Mouse (Mus musculus) NIH3T3 (cell line): ENCODE results near the gene Fnip1.

Experiments used
- DNase-seq: peaks from one replicate; pipeline ENCODE4 v3.0.0-alpha.2; 2012; ENCODE audit warnings: low read depth

Fnip1 gene

DNA sequence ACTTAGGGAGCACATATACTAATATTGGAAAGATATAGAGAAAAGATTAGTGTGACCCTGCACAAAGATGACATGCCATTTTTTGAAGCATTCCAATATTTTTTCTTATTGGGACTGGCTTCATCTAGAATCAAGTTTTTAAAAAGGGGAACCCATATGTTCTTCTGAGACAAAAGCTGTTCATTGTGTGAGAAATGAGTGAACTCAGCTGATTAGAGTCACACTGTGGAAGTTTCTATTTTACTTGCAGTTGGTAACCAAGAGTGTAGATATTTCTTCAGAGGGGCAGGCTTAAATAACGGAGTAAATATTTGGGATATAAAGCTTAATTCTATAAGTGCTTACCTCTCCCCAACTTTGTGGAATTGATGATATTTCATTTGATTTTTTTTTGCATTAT lies 20.2 kb downstream of the Fnip1 start:
- DNase-seq, result no peak

DNA sequence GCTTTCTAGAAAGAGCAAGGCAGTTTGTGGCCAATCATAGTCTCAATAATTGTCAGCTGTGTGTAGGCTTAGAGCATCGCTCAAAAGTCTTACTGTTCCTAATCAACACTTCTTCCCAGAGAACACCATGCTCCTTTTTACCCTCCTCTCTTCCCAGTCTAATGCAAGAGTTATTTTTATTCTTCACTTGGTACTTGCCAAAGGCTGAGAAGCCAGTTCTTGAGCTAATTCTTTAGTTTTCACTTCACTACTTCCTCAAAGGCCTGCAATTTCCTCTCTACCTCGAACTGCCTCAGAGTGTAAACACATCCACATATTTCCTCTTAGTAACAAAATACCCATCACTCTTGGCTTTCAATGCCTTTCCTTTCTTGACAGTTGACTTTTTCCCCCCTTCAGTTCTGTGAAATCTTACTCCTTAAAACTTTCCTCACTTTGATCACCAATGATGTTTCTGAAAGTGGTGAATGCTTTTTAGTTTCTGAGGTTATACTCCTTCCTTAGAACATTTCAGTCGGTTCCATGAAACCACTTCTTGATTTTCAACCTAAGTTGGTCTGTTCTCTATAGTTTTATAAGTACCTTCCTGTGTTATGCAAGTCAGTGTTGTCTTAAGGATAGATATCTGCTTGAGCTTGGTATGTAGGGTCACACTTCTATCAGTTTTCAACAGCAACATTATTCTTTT lies 26.7 kb downstream of the Fnip1 start:
- peak; percentile 14 for DNase-seq

DNA sequence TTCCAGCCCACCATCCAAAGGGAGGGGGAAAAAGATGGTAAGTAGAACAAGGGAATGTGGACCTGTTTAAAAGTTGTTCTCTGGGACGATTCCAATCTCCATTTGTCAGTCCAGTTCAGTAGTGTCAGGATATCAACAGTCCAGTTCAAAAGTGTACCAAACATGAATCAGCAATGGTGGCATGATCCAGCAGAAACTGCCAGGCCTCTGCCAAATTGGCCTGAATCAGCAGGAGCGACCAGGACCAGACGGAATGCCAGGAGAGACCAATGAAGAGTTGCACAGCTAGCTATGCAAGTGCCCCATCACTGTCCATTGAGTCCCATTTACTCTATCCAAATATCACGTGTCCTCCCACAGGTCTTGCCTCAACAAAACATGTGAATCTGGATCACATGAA lies 34.2 kb downstream of the Fnip1 start:
- peak; percentile 27 for DNase-seq

GRCm38 (mm10) chr11:54478414-54478813 lies 40.4 kb downstream of the Fnip1 start:
- DNase-seq, result peak; percentile 59

DNA sequence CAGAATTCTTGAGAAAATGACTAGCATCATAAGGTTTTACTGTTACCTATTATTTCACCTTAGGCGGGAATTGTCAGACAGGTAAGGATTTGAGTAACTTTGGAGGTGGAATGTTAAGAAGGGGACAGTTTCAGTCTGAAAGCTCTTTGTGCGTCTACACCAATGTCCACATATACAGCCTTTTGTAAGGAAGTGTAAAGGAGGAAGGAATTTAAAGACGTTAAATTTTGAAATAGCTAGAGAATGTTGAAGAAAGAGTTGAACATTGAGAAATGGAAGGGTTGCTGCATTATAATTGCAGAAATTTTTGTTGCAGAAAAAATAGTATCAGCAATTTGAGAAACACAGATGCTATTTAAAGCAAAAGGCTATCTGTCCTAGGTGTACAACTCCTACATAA lies 48.0 kb downstream of the Fnip1 start:
- no peak for DNase-seq

DNA sequence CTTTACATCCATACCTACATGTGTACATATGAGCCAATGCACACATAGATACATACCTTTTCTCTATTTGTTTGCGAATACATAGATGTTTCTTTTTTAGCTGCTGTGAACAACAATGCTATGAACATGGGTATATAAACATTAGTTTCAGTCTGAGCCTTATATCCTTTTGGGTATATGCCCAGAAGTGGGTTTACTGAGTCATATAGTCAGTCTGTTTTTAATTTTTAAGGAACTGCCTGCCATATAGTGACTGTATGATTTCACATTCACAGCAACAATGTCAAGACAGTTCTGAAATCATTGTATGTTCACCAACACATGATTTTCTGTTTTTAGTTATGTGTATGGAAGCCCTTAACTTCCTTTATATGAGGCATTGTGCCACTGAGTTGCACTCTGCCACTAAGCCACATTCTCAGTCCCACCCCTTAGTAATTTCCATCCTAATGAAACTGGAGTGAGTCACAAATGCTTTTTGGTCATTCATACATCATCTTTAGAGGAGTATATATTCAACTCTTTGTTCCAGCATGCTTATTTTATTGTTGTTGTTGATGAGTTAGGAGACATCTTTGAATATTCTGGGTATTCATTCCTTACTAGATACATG lies 54.1 kb downstream of the Fnip1 start:
- DNase-seq, result peak; percentile 86

GRCm38 (mm10) chr11:54492559-54492958 lies 54.6 kb downstream of the Fnip1 start:
- DNase-seq, result peak; percentile 72

DNA sequence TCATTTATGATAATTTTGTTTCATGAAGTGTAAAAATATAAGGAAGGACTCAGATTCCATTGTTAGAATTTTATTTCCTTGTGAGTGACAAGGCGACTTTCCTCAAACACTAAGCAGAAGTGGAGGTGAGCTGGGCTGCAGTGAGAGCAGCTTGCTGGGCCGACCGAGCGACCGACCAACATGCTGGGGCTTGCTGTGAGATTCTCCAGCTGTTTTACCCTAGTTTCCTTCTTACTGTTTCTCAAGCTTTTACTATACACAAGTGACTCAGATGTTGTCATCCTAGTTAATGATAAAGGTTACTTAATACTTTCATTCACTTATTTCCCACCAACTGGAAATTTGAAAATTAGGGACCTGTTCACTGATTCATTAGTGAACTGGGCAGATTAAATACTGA lies 61.8 kb downstream of the Fnip1 start:
- DNase-seq, result no peak

DNA sequence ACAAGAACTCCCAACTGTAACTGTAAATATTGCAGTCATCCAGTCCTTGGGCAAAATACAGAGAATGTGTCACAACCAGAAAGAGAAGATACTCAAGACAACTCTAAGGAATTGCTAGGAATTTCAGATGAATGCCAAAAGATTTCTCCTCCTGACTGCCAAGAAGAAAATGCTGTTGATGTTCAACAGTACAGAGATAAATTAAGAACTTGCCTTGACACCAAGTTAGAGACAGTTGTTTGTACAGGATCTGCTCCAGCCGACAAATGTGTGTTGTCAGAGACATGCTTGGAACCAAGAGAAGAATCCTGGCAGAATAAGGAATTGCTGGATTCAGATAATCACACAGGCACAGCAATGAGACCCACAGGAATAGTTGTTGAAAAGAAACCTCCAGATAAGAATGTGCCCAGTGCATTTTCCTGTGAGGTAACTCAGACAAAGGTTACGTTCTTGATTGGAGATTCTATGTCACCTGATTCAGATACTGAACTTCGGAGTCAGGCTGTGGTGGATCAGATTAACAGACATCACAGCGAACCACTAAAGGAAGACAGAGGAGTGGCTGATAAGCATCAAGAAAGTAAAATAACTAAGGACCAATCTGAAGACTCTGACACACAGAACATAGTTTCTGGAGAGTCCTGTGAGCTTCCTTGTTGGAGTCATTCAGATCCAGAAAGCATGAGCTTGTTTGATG lies 64.7 kb downstream of the Fnip1 start:
- DNase-seq, result peak; percentile 24

DNA sequence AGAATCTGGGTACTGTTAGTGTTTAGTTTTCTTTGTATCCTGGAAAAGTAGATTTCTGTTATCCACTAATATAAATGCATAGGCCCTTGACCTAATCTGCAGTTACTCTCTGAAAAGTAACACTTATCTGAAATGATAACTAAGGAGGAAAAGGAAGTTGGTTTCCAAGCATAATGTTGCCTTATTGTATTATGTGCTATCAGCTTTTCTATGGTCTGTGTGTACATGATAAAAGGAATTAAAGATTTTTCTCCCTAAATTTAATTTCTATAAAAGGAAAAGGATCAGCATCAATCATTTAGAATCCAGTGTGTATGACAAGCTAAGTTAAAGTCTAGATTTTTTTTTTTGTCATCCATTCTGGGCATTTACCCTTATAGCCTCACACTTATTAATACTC lies 75.6 kb downstream of the Fnip1 start:
- DNase-seq, result no peak

GRCm38 (mm10) chr11:54521927-54522528 lies 84.0 kb downstream of the Fnip1 start:
- no peak for DNase-seq

- DNase-seq, result peak; percentile 100
Measured at GRCm38 (mm10) chr11:54522529-54523430, 84.8 kb downstream of the Fnip1 start, which contains the start of gene Rapgef6. Gene Rapgef6, plus strand, starts transcription at chr11:54522847.

DNA sequence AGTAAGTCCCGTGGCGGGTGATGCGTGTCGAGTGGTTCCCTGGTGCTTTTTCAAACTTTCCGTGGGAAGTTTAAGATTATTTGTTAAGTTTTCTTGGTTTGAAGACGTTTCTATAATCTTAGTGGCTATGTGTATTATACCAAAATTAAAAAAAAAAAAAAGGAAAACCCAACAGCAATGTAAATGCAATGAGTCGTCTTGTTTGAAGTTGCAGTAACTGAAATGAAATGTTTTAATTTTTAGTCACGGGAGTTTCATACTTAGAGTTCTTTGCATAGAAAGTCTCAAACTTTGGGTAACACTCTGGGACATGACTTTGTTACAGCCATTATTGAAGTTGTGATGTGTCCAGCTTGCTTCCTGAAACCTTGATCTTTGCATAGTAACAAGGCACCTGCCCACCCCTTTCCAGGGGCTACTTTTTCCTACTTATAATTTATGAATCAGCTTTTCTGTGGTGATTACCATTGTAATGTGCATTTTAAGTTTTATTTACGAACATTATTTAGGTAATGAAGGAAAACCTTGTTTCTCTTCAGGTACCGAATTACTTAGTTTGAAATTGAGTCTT lies 85.5 kb downstream of the Fnip1 start:
- no peak for DNase-seq

DNA sequence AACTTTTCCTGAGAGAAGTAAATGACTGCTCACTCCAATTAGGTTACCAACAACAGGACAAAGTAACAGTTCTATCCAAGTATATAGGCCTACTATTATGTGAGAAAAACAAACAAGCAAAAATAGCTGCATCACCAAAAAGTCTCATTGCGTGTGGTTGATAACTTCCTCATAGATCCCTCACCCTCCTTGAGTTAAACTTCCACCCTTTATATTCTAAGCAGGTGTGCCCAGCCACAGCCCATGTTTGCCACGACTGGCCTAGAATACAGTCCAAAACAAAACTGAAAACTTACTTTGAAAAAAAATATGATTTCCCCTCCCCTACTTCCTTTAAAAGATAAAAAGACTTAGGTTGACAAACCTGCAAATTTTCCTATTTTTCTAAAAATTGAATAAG lies 90.0 kb downstream of the Fnip1 start:
- no peak for DNase-seq

DNA sequence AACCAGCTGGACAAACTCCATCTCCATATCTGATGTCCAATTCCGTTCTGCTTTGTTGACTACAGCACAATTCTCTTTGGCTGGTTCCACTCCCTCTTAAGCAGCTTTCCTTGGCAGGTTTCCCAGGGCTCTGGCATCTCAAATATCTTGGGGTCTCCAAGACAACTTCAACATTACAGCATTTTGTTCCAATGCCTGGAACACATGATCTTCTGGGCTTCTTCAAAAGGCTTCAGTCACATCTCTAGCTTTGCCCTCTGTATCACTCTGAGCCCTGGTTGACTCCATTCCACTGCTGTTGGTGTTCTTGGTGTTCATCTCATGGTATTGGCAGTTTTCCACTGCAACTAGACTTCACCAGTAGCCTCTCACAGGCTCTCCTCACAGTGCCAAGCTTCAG lies 92.4 kb downstream of the Fnip1 start:
- peak; percentile 89 for DNase-seq

GRCm38 (mm10) chr11:54530916-54531315 lies 92.9 kb downstream of the Fnip1 start:
- DNase-seq, result no peak

DNA sequence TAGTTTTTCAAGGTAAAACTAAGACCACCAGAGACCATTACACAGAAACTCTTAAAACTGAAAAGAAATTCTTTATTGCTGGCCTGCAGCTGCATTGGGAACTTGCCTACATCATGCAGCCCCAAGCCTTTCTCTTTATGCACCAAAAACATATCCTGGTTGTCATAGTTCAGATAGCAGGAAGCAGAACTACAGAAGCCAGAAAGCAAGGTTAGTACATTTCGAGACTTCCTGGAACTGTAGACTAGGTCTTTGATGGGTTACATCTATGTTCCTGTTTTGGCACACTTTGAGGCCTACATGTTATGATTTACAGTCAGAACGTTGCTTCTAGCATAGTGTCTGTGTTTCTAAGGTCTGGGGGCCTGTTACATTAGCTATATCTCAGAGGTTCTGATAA lies 95.8 kb downstream of the Fnip1 start:
- DNase-seq, result no peak

- DNase-seq, result peak; percentile 80
Measured at GRCm38 (mm10) chr11:54534871-54535270, 96.9 kb downstream of the Fnip1 start.

DNA sequence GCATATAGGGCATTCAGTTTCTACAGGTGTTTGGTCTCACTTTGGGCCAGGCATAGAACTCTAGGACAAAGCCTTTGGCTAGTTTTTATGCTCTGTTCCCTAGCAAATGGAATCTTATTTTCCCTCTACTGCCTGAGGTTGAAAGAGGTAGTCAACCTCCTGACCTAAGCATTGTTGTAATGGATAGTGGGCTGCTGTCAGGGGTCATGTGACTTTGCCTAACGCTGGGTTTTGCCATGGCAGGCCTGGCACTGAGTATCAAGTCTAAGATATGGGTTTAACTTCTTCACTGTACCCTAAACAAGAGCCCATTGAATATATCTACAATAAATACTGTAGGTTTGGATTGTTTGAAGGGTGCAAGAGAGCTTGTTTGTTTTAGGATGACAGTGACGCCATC lies 101.0 kb downstream of the Fnip1 start:
- DNase-seq, result no peak

DNA sequence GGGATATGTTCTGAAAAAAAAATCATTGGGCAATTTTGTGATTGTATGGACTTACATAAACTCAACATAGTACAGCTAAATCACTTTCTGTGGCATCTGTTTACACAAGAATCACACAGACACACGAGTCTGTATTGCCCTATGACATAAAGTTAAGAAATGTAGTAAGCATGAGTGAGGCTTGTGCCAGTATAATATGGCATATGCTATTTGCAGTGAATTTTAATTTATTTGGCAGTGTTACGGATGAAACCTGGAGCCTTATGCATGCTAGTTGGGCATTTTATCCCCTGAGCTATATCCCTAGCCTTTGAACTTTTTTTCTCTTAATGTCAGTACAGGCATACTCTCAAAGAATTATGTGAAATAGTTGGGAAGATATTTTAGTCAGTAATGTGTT lies 101.5 kb downstream of the Fnip1 start:
- DNase-seq, result no peak

DNA sequence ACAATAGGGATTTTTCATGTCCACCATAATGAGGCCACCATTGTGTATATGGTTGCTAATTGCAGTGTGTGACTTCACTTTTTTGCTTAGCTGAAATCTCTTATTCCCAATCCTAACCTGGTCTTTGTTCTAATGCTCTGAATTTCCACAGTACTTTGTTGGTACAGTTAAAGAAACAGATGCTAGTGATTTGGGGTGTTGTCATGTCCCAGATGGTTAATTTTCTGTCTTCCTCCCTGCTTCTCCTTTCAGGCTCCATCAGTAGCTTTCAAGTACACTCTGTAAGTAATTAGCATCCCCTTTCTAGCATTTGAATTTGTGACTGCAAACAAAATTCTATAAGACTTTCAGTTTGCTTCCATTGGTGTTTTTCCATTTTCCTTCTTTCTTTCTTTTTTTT lies 102.3 kb downstream of the Fnip1 start:
- DNase-seq, result no peak

- DNase-seq, result no peak
Measured at GRCm38 (mm10) chr11:54542414-54542813, 104.4 kb downstream of the Fnip1 start.
